Mouse (Mus musculus) liver, postnatal 0 days (tissue): ENCODE data around the gene Pgm2.

Experiments
- CTCF ChIP-seq: sonication (generic); IDR thresholded peaks from 2 replicates; pipeline ENCODE4 v1.5.1; 2016; ENCODE audit warnings: antibody characterized with exemption, low read depth
- EP300 ChIP-seq: IDR thresholded peaks from 2 replicates; pipeline ENCODE4 v1.6.1; 2016; ENCODE audit warnings: antibody characterized with exemption, low read depth, mild to moderate bottlenecking

GRCm38 (mm10) chr5:64160705-64161391, 68.1 kb downstream of the Pgm2 start:
- TF ChIP-seq CTCF (no peak), EP300 (no peak)
